Mouse (Mus musculus): Measurements from ENCODE around the gene Rab5a.
"Not testable (repeated sequence)": the region's sequence is repeated elsewhere in the genome, so short reads cannot be mapped to it uniquely, and the experiment has no call there.

The Rab5a gene

GRCm38 (mm10) chr17:53478858-53479603 lies at the start of gene Rab5a:
Rab5a (plus strand) TSS chr17:53479234.
- peak; percentile 98 for DNase-seq (ENCODE audit: low read depth, low spot score)

GRCm38 (mm10) chr17:53456152-53456551 lies 22.9 kb upstream of the Rab5a start:
- DNase-seq (ENCODE audit: low read depth, low spot score): no peak

GRCm38 (mm10) chr17:53456742-53457141 lies 22.3 kb upstream of the Rab5a start:
- DNase-seq (ENCODE audit: low read depth, low spot score): no peak

GRCm38 (mm10) chr17:53462603-53463495 lies 16.2 kb upstream of the Rab5a start, which contains the start of gene Efhb:
Efhb (minus strand) TSS chr17:53463321.
- no peak for DNase-seq (ENCODE audit: low read depth, low spot score)

GRCm38 (mm10) chr17:53463496-53463840 lies 15.6 kb upstream of the Rab5a start:
- DNase-seq (ENCODE audit: low read depth, low spot score): no peak

GRCm38 (mm10) chr17:53465569-53465968 lies 13.5 kb upstream of the Rab5a start:
- DNase-seq (ENCODE audit: low read depth, low spot score): no peak

- no peak for DNase-seq (ENCODE audit: low read depth, low spot score)
Measured at GRCm38 (mm10) chr17:53468697-53469096, 10.3 kb upstream of the Rab5a start.

- DNase-seq (ENCODE audit: low read depth, low spot score): no peak
Measured at GRCm38 (mm10) chr17:53478066-53478857, 772 bp upstream of the Rab5a start.

- DNase-seq (ENCODE audit: low read depth, low spot score): no peak
Measured at GRCm38 (mm10) chr17:53479604-53480041, 589 bp downstream of the Rab5a start.

- no peak for DNase-seq (ENCODE audit: low read depth, low spot score)
Measured at GRCm38 (mm10) chr17:53480433-53480832, 1.4 kb downstream of the Rab5a start.

GRCm38 (mm10) chr17:53488291-53489006 lies 9.4 kb downstream of the Rab5a start:
- DNase-seq (ENCODE audit: low read depth, low spot score): no peak

GRCm38 (mm10) chr17:53489007-53489378 lies 10.0 kb downstream of the Rab5a start:
- no peak for DNase-seq (ENCODE audit: low read depth, low spot score)

GRCm38 (mm10) chr17:53502966-53503365 lies 23.9 kb downstream of the Rab5a start:
- DNase-seq (ENCODE audit: low read depth, low spot score): no peak

GRCm38 (mm10) chr17:53512311-53512951 lies 33.4 kb downstream of the Rab5a start:
- peak; percentile 28 for DNase-seq (ENCODE audit: low read depth, low spot score)

- no peak for DNase-seq (ENCODE audit: low read depth, low spot score)
Measured at GRCm38 (mm10) chr17:53519364-53519763, 40.3 kb downstream of the Rab5a start.

GRCm38 (mm10) chr17:53520509-53520908 lies 41.5 kb downstream of the Rab5a start:
- DNase-seq (ENCODE audit: low read depth, low spot score): no peak

- no peak for DNase-seq (ENCODE audit: low read depth, low spot score)
Measured at GRCm38 (mm10) chr17:53528034-53528433, 49.0 kb downstream of the Rab5a start.

GRCm38 (mm10) chr17:53531160-53531559 lies 52.1 kb downstream of the Rab5a start:
- no peak for DNase-seq (ENCODE audit: low read depth, low spot score)

GRCm38 (mm10) chr17:53532425-53532824 lies 53.4 kb downstream of the Rab5a start:
- no peak for DNase-seq (ENCODE audit: low read depth, low spot score)

- not testable (repeated sequence) for DNase-seq (ENCODE audit: low read depth, low spot score)
Measured at GRCm38 (mm10) chr17:53539351-53539750, 60.3 kb downstream of the Rab5a start, which contains the start of gene Pp2d1. Pp2d1 (minus strand) TSS chr17:53539451.

GRCm38 (mm10) chr17:53542536-53542935 lies 63.5 kb downstream of the Rab5a start:
- DNase-seq (ENCODE audit: low read depth, low spot score): no peak
